Mouse (Mus musculus) naive thymus-derived CD4-positive, alpha-beta T cell, adult 2 months (primary cell): ENCODE results near the gene Pitpnm2.

Experiments used
- DNase-seq: peaks from one replicate; pipeline ENCODE4 v3.0.0-alpha.2; 2011; ENCODE audit warnings: low read depth

Pitpnm2 gene

GRCm38 (mm10) chr5:124247986-124248626 is 1.5 kb downstream of the Pitpnm2 start:
- DNase-seq = peak; percentile 44

- DNase-seq = no peak
Measured at GRCm38 (mm10) chr5:124247296-124247695, 2.3 kb downstream of the Pitpnm2 start.

GRCm38 (mm10) chr5:124244885-124245284 is 4.7 kb downstream of the Pitpnm2 start:
- DNase-seq = no peak

- no peak for DNase-seq
Measured at GRCm38 (mm10) chr5:124244449-124244848, 5.1 kb downstream of the Pitpnm2 start.

GRCm38 (mm10) chr5:124243236-124243901 is 6.2 kb downstream of the Pitpnm2 start:
- DNase-seq = no peak

GRCm38 (mm10) chr5:124241686-124242444 is 7.7 kb downstream of the Pitpnm2 start:
- no peak for DNase-seq

- no peak for DNase-seq
Measured at GRCm38 (mm10) chr5:124240841-124241685, 8.5 kb downstream of the Pitpnm2 start.

- no peak for DNase-seq
Measured at GRCm38 (mm10) chr5:124236180-124236579, 13.4 kb downstream of the Pitpnm2 start.

GRCm38 (mm10) chr5:124234778-124235177 is 14.8 kb downstream of the Pitpnm2 start:
- DNase-seq = no peak

GRCm38 (mm10) chr5:124233874-124234661 is 15.5 kb downstream of the Pitpnm2 start:
- peak; percentile 30 for DNase-seq

GRCm38 (mm10) chr5:124233144-124233465 is 16.5 kb downstream of the Pitpnm2 start:
- DNase-seq = peak; percentile 67

- peak; percentile 49 for DNase-seq
Measured at GRCm38 (mm10) chr5:124232360-124233143, 17.0 kb downstream of the Pitpnm2 start.

GRCm38 (mm10) chr5:124230461-124230860 is 19.1 kb downstream of the Pitpnm2 start:
- no peak for DNase-seq

GRCm38 (mm10) chr5:124227193-124227592 is 22.4 kb downstream of the Pitpnm2 start:
- no peak for DNase-seq

- DNase-seq = no peak
Measured at GRCm38 (mm10) chr5:124226494-124226893, 23.1 kb downstream of the Pitpnm2 start.

GRCm38 (mm10) chr5:124225891-124226290 is 23.7 kb downstream of the Pitpnm2 start:
- DNase-seq = no peak

- no peak for DNase-seq
Measured at GRCm38 (mm10) chr5:124224321-124225092, 25.1 kb downstream of the Pitpnm2 start.

GRCm38 (mm10) chr5:124223574-124223973 is 26.0 kb downstream of the Pitpnm2 start:
- no peak for DNase-seq

- no peak for DNase-seq
Measured at GRCm38 (mm10) chr5:124222696-124223095, 26.9 kb downstream of the Pitpnm2 start.

GRCm38 (mm10) chr5:124221736-124222040 is 27.9 kb downstream of the Pitpnm2 start:
- no peak for DNase-seq
